Mouse (Mus musculus) heart, postnatal 0 days (tissue): ENCODE measurements around the gene Xrcc5. TPM values are rescaled to one million over a fixed set of nuclear protein-coding genes. Genes with fewer than 3 reads are reported as not detected.
A peak's percentile ranks its signal among the peaks of the same experiment; 100 is the strongest.

Experiments
- ATAC-seq: fragments of 200-750 bp; cut with Nextera tagmentation; 2 replicates; pipeline ENCODE4 v1.8.0; 2017; ENCODE audit warnings: low read depth, moderate number of reproducible peaks, moderate library complexity; ENCODE audit not compliant: insufficient read depth
- DNase-seq: peaks from one replicate; pipeline ENCODE4 v3.0.0-alpha.2; 2016; ENCODE audit warnings: low spot score
- H3K27ac ChIP-seq: fragments of 300-500 bp; sonication (generic); 2 replicates; pipeline ENCODE4 v1.5.1; 2014; ENCODE audit warnings: low read depth, mild to moderate bottlenecking
- H3K27me3 ChIP-seq: fragments of 300-500 bp; sonication (generic); 2 replicates; pipeline ENCODE4 v1.6.1; 2014; ENCODE audit warnings: low read length, mixed read lengths; ENCODE audit not compliant: control insufficient read depth, insufficient read depth
- H3K36me3 ChIP-seq: fragments of 300-500 bp; sonication (generic); replicated peaks from 2 replicates; pipeline ENCODE4 v1.6.1; 2014; ENCODE audit warnings: low read length, mixed read lengths; ENCODE audit not compliant: control insufficient read depth, insufficient read depth
- H3K4me1 ChIP-seq: fragments of 300-500 bp; sonication (generic); 2 replicates; pipeline ENCODE4 v1.6.1; 2014; ENCODE audit warnings: antibody characterized with exemption; ENCODE audit not compliant: control insufficient read depth, insufficient read depth
- H3K4me2 ChIP-seq: fragments of 300-500 bp; sonication (generic); 2 replicates; pipeline ENCODE4 v1.6.1; 2014; ENCODE audit warnings: low read depth, mild to moderate bottlenecking, low read length, moderate library complexity
- H3K4me3 ChIP-seq: fragments of 300-500 bp; sonication (generic); 2 replicates; pipeline ENCODE4 v1.5.1; 2014; ENCODE audit warnings: low read depth, low read length
- H3K9ac ChIP-seq: fragments of 300-500 bp; sonication (generic); replicated peaks from 2 replicates; pipeline ENCODE4 v1.6.1; 2014; ENCODE audit warnings: low read depth, low read length, mixed read lengths
- H3K9me3 ChIP-seq: fragments of 300-500 bp; sonication (generic); replicated peaks from 2 replicates; pipeline ENCODE4 v1.6.1; 2016; ENCODE audit warnings: low read length; ENCODE audit not compliant: control insufficient read depth
- CTCF ChIP-seq: IDR thresholded peaks from 2 replicates; pipeline ENCODE4 v1.5.1; 2016; ENCODE audit warnings: antibody characterized with exemption, control low read depth, low read depth
- EP300 ChIP-seq: IDR thresholded peaks from 2 replicates; pipeline ENCODE4 v1.6.1; 2016; ENCODE audit warnings: antibody characterized with exemption, low read depth
- WGBS: fragments of 180-500 bp; shearing (Covaris S2); extraction: QIAGEN DNeasy Blood & Tissue Kit; methylation state at CpG from one replicate; pipeline ENCODE4 v1.1.7; 2014; 5-methylcytosine and 5-hydroxymethylcytosine counted together
- polyA plus RNA-seq: library from polyadenylated mRNA; unstranded; fragments of >200 nt; fragmentation: Nextera tagmentation; extraction: Ambion mirVana; gene quantifications from 2 replicates; pipeline ENCODE4 v1.2.1, GENCODE M21; 2015
- total RNA-seq: library from RNA; depleted of rRNA; stranded (reverse); fragments of >200 nt; gene quantifications from 2 replicates; pipeline ENCODE4 v1.2.3, GENCODE M21; 2014; ENCODE audit warnings: low replicate concordance

Xrcc5 gene
- total and polyA plus RNA-seq, 2 experiments from 2014 or later = 13.9 to 14.5 TPM

DNA sequence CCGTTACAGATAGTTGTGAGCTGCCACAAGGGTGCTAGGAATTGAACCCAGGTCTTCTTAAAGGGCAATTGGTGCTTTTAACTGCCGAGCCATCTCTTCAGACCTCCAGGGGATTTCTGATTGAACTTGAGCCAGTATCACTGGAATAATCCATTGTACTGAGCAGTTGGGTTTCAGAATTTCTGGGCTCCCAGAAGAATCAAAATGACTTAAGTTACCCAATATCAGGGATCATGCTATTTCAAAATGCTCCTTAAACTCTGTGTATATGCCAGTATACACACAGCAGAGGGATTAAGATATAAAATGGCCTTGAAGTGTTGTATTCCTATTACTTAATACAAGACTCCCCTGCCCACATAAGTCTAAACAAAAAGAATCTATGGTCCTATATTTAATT lies 15.3 kb upstream of the Xrcc5 start:
- Histone ChIP-seq H3K4me3 (no peak overlapping the region), H3K27me3 (no peaks in the 10 kb centered on the region), H3K9me3 (no peaks in the 10 kb centered on the region), H3K4me2 (no peak overlapping the region), H3K27ac (no peak overlapping the region), H3K9ac (no peak overlapping the region), H3K36me3 (no peaks in the 10 kb centered on the region), H3K4me1 (no peaks in the 10 kb centered on the region)
- 79% methylated on average over 2 of the region's 2 CpGs for WGBS
- TF ChIP-seq EP300 (no peak), CTCF (no peak)
- DNase-seq (no peak), ATAC-seq (no peak)

DNA sequence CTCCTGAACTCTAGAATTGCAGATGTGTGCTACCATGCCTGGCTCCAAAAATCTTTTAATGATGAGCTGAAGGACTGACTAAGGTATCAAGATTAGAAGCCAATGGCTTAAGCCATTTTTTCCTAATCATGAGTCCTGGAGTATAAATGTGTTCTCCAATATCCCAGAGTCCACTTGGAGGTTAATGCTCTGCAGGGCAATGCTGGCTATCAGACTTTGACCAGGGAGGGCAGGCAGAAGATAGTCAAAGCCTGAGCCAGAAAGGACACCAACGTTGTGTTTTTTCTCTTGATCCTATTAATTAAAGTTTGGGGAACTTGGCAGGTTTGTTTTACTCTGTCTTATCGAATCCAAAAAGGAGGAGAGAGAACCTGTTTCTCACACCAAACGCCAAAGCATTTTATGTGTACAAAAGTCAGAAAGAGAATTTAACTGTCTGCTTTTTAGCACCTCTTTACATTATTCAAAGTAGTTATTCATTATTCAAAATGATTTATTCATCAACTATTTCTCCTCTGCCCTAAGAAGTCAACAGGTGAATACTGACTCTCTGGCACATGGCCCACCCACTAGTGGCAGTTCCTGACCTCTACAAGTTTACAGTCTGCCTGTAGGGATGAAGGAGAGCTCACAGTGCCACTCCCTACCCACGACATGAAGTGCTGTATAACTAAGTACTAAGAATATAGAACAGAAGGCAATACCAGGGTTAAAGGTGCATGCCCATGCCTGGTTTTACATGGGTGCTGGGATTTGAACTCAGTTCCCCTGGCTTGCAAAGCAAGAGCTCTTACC lies 13.2 kb upstream of the Xrcc5 start:
- DNase-seq (no peak), ATAC-seq (no peak)
- Histone ChIP-seq H3K9ac (no peak overlapping the region), H3K4me2 (no peak overlapping the region), H3K27me3 (no peaks in the 10 kb centered on the region), H3K9me3 (no peaks in the 10 kb centered on the region), H3K27ac (no peak overlapping the region), H3K36me3 (no peaks in the 10 kb centered on the region), H3K4me3 (no peak overlapping the region), H3K4me1 (no peaks in the 10 kb centered on the region)
- 54% methylated on average over 4 of the region's 4 CpGs for WGBS
- no peak for TF ChIP-seq EP300
- no peak for TF ChIP-seq CTCF

DNA sequence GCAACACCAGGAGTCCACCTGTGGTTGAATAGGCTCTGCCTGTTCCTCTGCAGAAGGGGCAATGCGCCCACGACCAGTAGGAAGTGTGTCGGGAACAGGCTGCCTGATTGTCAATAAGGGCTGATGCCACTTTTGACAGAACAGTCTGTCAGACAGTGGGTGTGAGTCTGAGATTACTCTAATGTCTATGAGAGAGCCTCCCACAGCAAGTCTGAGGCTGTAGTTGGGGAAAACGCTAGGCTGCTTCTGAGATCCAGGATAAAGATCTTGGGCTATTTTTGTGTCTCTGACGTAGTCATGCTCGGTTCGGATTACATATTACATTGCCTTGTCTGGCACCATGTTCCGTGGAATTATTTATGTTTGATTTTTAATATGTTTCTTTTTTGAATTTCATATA lies 11.5 kb upstream of the Xrcc5 start:
- Histone ChIP-seq H3K27ac (no peak overlapping the region), H3K36me3 (no peaks in the 10 kb centered on the region), H3K4me1 (no peaks in the 10 kb centered on the region), H3K9me3 (no peaks in the 10 kb centered on the region), H3K4me3 (no peak overlapping the region), H3K4me2 (no peak overlapping the region), H3K9ac (no peak overlapping the region), H3K27me3 (no peaks in the 10 kb centered on the region)
- TF ChIP-seq CTCF (no peak), EP300 (no peak)
- WGBS = 58% methylated on average over 8 of the region's 8 CpGs
- ATAC-seq (no peak), DNase-seq (no peak)

DNA sequence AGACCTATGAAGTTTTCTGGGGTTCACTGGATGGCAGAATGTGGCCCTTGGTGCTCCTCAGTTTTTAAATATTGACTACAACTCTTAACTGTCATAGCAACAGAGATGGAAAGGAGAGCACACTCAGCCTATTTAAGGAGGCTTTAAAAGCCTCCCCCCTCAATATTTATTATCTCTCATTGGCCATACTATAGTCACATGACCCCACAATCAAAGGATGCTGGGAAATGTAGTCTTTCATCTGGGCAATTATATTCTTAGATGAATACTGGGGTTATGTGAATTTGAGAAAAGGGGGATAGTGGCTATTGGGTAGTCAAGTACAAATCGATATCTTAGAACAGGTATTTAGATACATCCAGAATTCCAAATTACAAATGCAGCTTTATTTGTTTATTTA lies 5.4 kb upstream of the Xrcc5 start:
- DNase-seq (no peak), ATAC-seq (no peak)
- no peak overlapping the region for H3K4me2 ChIP-seq
- H3K27me3 ChIP-seq = no peaks in the 10 kb centered on the region
- H3K9me3 ChIP-seq = no peaks in the 10 kb centered on the region
- H3K36me3 ChIP-seq = no peaks in the 10 kb centered on the region
- no peak overlapping the region for H3K9ac ChIP-seq
- H3K4me3 ChIP-seq = no peak overlapping the region
- no peaks in the 10 kb centered on the region; the same call in 1 of the 2 replicates for H3K4me1 ChIP-seq
- no peak overlapping the region for H3K27ac ChIP-seq
- WGBS = 63% methylated on average over 1 of the region's 1 CpGs
- TF ChIP-seq CTCF = no peak
- TF ChIP-seq EP300 = no peak

DNA sequence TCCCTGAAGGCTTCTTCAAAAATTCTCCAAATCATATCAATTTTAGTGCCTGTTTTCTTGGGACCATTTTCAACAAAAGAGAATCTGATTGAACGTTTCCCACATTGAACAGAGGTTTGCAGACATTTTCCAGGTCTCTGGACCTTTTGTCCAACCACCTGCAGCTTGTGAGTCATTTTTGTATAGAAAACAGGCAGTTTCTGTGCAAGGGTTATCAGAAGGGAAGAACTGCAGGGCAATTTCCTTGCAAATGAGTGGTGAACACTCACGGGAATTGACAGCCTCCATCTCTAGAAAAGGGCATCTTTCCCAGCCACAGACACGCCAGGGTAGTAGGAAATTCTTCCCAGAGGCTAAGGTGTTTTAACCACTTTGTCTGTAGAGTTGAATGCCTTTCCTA lies 980 bp upstream of the Xrcc5 start:
- no peaks in the 10 kb centered on the region; the same call in 1 of the 2 replicates for H3K4me1 ChIP-seq
- H3K4me2 ChIP-seq = peak overlapping the region; percentile 80
- WGBS = 51% methylated on average over 3 of the region's 3 CpGs
- H3K4me3 ChIP-seq = peak overlapping the region; percentile 72; the same call in 1 of the 2 replicates
- no peak for TF ChIP-seq CTCF
- no peak for TF ChIP-seq EP300
- ATAC-seq = no peak
- DNase-seq = no peak
- no peaks in the 10 kb centered on the region for H3K9me3 ChIP-seq
- no peak overlapping the region for H3K27ac ChIP-seq
- no peaks in the 10 kb centered on the region for H3K36me3 ChIP-seq
- no peak overlapping the region for H3K9ac ChIP-seq
- no peaks in the 10 kb centered on the region for H3K27me3 ChIP-seq
